Mouse (Mus musculus) kidney, embryonic 16.5 days (tissue): ENCODE measurements around the gene Prpf38b. TPM values are rescaled to one million over a fixed set of nuclear protein-coding genes. Genes with fewer than 3 reads are reported as not detected.

Experiments used
- ATAC-seq: fragments of 200-750 bp; cut with Nextera tagmentation; 2 replicates; pipeline ENCODE4 v1.8.0; 2017; ENCODE audit warnings: moderate TSS enrichment; ENCODE audit not compliant: low FRiP score, low TSS enrichment
- H3K27ac ChIP-seq: fragments of 300-500 bp; sonication (generic); 2 replicates; pipeline ENCODE4 v1.5.1; 2014; ENCODE audit warnings: low read length
- H3K27me3 ChIP-seq: fragments of 300-500 bp; sonication (generic); 2 replicates; pipeline ENCODE4 v1.6.1; 2014; ENCODE audit warnings: low read length, control low read depth, mixed read lengths; ENCODE audit not compliant: insufficient read depth
- H3K36me3 ChIP-seq: fragments of 300-500 bp; sonication (generic); 2 replicates; pipeline ENCODE4 v1.6.1; 2014; ENCODE audit warnings: low read length, control low read depth, mixed read lengths; ENCODE audit not compliant: insufficient read depth
- H3K4me1 ChIP-seq: fragments of 300-500 bp; sonication (generic); 2 replicates; pipeline ENCODE4 v1.6.1; 2014; ENCODE audit warnings: low read length, control low read depth, mixed read lengths; ENCODE audit not compliant: insufficient read depth
- H3K4me2 ChIP-seq: fragments of 300-500 bp; sonication (generic); replicated peaks from 2 replicates; pipeline ENCODE4 v1.6.1; 2014; ENCODE audit warnings: low read depth, low read length
- H3K4me3 ChIP-seq: fragments of 300-500 bp; sonication (generic); 2 replicates; pipeline ENCODE4 v1.5.1; 2014; ENCODE audit warnings: mild to moderate bottlenecking, low read length
- H3K9ac ChIP-seq: fragments of 300-500 bp; sonication (generic); replicated peaks from 2 replicates; pipeline ENCODE4 v1.6.1; 2014; ENCODE audit warnings: low read length
- H3K9me3 ChIP-seq: fragments of 300-500 bp; sonication (generic); 2 replicates; pipeline ENCODE4 v1.6.1; 2016; ENCODE audit warnings: low read length, control low read depth
- WGBS: fragments of 180-500 bp; shearing (Covaris S2); extraction: QIAGEN DNeasy Blood & Tissue Kit; methylation state at CpG from one replicate; pipeline ENCODE4 v1.1.7; 2014; 5-methylcytosine and 5-hydroxymethylcytosine counted together
- polyA plus RNA-seq: library from polyadenylated mRNA; unstranded; fragments of >200 nt; fragmentation: Nextera tagmentation; extraction: Ambion mirVana; gene quantifications from 2 replicates; pipeline ENCODE4 v1.2.1, GENCODE M21; 2015

The Prpf38b gene
- polyA plus RNA-seq, 1 experiment from 2014 or later: 69.0 TPM

GRCm38 (mm10) chr3:108855371-108855770, 56.2 kb downstream of the Prpf38b start:
- H3K36me3 ChIP-seq: no peaks in the 10 kb centered on the region
- no peak overlapping the region for H3K4me2 ChIP-seq
- H3K9me3 ChIP-seq: no peaks in the 10 kb centered on the region
- ATAC-seq: no peak
- no peak overlapping the region for H3K9ac ChIP-seq
- H3K4me3 ChIP-seq: no peak overlapping the region
- no peak overlapping the region for H3K27ac ChIP-seq
- WGBS: 56% methylated on average over 12 of the region's 12 CpGs
- peaks cover 14% of the 10 kb centered on the region; the same call in 1 of the 2 replicates for H3K4me1 ChIP-seq
- no peaks in the 10 kb centered on the region for H3K27me3 ChIP-seq

GRCm38 (mm10) chr3:108853266-108853665, 58.3 kb downstream of the Prpf38b start:
- no peaks in the 10 kb centered on the region for H3K27me3 ChIP-seq
- no peak overlapping the region for H3K27ac ChIP-seq
- H3K9ac ChIP-seq: no peak overlapping the region
- H3K4me1 ChIP-seq: peaks cover 10% of the 10 kb centered on the region; the same call in 1 of the 2 replicates
- ATAC-seq: no peak
- H3K4me2 ChIP-seq: no peak overlapping the region
- H3K9me3 ChIP-seq: no peaks in the 10 kb centered on the region
- no peaks in the 10 kb centered on the region for H3K36me3 ChIP-seq
- no peak overlapping the region for H3K4me3 ChIP-seq
- 83% methylated on average over 1 of the region's 1 CpGs for WGBS

Other genes starting within 250 kb of the Prpf38b start
- 38.4 and 51.5 TPM in 2 replicates for gene Gpsm2, start 189.4 kb downstream of the Prpf38b start, polyA plus RNA-seq
- 0.11 TPM in 1 of 2 replicates, not detected in the other for gene Aknad1, start 172.1 kb downstream of the Prpf38b start, polyA plus RNA-seq
- 32.6 and 38.8 TPM in 2 replicates for gene Stxbp3, start 71.2 kb downstream of the Prpf38b start, polyA plus RNA-seq
- gene Fndc7, start 21.7 kb downstream of the Prpf38b start, polyA plus RNA-seq: 0.06 TPM in 1 of 2 replicates, not detected in the other
- gene Henmt1, start 28.1 kb upstream of the Prpf38b start, polyA plus RNA-seq: 0.37 and 0.45 TPM in 2 replicates
- gene Gm9857, start 28.7 kb upstream of the Prpf38b start, polyA plus RNA-seq: not detected in 2 replicates
- 3.3 and 4.1 TPM in 2 replicates for gene Fam102b, start 115.9 kb upstream of the Prpf38b start, polyA plus RNA-seq
- not detected in 2 replicates for gene Slc25a54, start 168.7 kb upstream of the Prpf38b start, polyA plus RNA-seq
- gene Slc25a24, start 211.4 kb upstream of the Prpf38b start, polyA plus RNA-seq: 21.0 and 22.8 TPM in 2 replicates